Mouse (Mus musculus) gastrocnemius, postnatal 10 days (tissue): ENCODE measurements around the gene 1700012B07Rik. TPM values are rescaled to one million over a fixed set of nuclear protein-coding genes. Genes with fewer than 3 reads are reported as not detected.

Experiments
- DNase-seq: peaks from one replicate; pipeline ENCODE4 v3.0.0; 2021; ENCODE audit warnings: mixed read lengths
- total RNA-seq, 2 experiments: library from RNA; stranded (reverse); gene quantifications; 2 replicates each; pipeline ENCODE4 v1.2.3; 2021

The 1700012B07Rik gene
- total RNA-seq, 2 experiments from 2014 or later, result not detected

DNA sequence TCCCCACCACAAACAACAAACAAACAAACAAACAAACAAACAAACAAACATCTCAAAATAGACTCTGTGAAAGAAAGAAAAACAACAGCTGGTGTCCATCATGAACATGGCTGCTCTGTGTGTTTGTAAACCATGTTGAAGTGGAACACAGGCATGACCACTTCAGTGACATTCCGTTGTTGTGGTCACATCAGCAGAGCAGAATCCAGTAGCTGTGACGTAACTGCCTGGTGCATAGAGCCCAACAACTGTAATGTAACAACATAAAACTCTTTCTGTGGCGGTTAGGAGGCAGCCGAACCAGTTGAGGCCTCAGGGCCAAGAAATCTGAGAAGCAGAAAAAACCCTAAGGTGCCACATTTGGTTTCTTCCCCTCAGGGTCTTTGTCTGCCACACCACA, 17.8 kb upstream of the 1700012B07Rik start:
- DNase-seq, result no peak

DNA sequence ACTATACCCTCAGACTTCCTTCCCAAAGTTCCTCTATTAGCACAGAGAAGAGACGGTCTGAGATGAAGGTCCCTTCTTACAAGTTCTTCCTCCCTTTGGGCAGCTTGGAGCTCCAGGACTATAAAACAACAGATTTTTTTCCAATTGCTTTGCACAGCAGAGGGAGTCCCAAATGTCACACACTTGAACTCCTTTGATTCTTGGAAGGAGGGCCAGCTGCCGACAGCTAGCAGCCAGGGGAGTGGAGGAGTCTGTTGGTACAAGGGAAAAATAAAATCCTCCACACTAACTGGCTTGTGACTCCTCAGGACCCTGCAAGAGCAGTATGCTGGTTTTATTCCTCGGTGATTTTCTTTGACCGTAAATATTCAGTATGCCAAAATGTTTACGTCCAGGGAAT, 16.6 kb upstream of the 1700012B07Rik start:
- DNase-seq, result no peak

DNA sequence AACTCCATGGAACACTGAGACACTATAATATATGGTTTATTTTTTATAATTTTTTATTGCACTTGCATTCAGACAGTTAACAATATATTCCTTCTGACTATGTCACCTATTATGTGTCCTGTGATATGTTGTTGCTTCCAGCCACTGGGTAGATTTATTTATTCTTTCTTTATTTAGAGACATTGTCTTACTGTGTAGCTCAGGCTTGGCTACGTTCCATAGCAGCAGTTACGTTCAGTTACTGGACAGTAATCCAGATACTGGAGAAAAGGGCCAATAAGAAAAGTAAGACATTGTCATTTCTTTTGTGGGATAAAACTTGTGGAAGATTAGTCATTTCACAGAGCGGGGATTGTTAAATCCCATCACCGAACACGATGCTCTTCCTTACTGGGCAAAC, 2.5 kb upstream of the 1700012B07Rik start:
- no peak for DNase-seq

DNA sequence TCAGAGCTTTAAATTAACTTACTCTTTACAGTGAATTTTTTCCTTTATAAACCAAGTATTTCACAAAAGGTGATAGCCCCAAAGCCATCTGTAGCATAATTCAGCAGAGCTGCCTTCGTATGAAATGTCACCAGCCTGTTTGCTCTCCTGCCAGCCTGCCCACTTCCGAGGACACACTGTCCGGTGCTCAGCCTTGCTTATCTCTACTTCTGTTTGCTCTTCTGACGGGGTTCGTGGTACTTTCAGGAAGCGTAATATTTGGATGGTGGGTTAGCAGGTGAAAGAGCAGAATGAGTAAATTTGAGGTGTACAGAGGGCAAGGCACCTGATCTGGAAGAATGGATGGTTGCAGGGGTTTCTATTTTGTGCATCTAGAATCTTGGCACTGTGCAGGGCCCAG, 5.6 kb downstream of the 1700012B07Rik start:
- no peak for DNase-seq

DNA sequence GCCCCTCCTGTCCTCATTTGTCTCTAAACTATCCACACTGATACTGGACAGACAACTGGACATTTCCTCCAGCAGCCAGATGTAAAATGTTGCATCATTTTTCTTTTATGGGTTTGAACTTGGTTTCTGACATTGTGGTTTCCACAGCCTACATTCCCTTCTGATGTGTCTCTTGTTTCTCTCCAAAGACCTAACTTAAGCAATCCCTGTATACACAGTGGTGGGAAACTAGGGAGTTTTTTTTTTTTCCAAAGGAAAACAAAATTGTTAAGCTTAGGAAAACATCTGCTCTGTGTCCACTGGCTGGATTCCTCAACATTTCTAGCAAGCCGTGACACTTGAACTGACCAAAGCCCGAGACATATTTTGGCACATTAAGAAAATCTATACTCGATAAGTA, 10.4 kb downstream of the 1700012B07Rik start:
- no peak for DNase-seq

DNA sequence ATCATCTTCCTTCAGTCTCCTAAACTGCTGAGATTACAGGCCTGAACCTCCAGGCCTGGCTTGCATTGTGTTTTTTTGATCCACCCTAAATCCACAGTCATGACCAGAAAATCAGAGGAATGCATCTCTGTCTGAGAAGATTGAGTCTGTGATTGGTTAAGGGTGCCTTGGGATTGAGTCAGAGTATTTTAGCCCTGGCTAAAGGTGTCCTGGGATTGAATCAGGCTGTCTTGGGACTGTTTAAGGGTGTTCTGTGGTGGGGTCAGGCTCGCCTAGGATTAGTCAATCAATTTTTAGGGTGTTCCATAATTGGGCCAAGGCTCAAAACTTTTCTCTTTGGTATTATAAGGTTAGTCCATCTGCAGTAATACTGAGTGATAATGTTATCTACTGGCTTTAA, 10.9 kb downstream of the 1700012B07Rik start:
- DNase-seq, result no peak

DNA sequence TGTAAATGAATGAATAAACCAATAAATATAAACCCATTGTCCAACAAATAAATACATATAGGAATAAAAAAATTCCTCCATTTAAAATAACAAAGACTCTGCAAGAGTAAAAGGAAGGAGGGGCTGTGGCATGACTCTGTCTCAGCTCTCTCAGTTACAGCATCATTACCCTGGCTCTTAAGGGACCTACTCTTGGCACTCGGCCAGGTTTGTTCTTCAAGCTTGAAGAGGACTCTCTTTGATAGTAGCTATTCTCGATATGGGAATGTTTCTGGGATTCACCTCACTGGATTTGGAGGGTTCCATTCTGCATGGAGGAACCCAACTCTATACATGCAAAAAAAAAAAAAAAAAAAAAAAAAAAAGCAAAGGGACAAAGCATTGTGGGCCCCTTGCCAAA, 16.1 kb downstream of the 1700012B07Rik start:
- no peak for DNase-seq

DNA sequence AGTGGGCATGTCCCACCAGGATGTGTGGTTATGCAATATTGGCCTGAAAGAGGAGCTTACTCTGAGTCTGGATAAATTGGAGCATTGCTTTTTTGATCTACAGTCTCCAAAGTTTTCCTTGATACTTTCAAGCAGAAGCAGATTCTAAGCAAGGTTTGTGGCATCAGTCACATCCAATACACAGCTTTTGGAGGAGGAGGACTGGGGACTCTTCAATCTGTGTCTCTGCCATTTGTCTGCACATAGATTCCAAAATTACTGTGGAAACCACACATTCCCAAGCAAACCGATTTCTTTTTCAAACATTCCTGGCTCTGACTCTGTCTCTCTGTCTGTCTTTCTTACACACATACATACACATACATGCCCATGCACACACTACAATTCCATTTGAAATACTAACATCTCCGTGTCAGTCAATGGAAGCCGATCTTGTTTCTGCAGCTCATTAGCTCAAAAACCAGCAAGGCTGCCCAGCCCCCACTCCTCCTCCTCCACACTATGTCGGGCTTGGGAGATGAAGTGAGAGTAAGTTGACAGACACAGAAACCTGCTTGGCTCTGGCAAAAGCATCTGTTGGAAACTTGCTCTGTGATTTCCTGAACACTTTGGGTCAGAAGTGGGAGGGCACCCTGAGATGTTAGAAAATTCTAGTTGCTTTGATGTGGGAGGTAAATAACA, 18.5 kb downstream of the 1700012B07Rik start:
- DNase-seq, result no peak

DNA sequence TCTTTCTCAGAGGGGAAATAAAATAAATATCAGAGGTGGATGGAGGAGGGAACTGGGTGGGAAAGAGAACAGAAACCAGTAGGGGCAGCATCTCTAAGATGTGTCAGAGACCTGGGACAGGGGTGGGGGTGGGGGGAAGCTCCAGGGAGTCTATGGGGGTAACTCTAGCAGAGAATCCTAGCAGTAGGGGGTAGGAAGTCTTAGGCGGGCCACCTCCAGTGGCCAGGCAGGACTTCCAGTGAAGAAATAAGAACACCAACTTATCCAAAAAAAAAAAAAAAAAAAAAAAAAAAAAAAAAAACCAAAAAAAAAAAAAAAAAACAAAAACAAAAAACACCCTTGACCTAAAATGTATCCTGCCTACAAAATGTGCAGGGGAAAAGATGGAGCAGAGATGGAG, 26.3 kb downstream of the 1700012B07Rik start:
- DNase-seq, result no peak

DNA sequence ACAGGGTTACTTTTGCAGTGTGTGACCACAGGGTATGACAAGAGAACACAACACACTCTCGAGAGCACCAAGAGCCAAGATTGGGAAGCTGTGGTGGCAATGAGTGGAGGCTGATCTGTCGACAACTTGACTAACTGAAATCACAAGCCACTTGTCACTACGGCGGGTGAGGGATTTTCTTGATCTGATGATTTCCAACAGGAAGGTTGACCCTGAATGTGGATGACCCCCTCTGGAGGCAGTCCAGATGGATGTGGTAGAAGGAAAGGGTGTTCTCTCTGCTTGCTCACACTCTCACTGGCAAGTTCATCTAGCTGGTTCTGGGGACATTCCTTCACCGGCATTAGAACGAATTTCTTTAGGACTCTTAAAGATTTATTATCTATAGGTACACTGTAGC, 30.3 kb downstream of the 1700012B07Rik start:
- no peak for DNase-seq

DNA sequence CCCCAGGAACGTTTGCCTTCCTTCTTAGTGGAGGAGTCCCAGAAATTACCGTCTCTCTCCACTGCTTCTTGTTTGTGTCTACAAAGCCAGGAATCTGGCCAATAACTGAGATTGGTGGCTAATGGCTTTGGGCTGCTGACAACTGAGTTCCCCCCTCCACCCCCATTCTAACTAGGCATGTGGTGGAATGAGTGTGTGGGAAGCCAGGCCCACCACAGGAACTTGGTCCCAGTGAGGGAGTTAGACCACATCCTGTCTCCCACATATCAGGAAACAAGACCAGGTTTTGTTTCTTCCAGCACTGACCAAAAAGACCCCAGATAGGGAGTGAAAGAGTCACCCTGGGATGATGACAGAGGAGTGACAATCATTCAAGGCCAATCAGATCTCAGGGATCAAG, 32.3 kb downstream of the 1700012B07Rik start:
- DNase-seq, result no peak

DNA sequence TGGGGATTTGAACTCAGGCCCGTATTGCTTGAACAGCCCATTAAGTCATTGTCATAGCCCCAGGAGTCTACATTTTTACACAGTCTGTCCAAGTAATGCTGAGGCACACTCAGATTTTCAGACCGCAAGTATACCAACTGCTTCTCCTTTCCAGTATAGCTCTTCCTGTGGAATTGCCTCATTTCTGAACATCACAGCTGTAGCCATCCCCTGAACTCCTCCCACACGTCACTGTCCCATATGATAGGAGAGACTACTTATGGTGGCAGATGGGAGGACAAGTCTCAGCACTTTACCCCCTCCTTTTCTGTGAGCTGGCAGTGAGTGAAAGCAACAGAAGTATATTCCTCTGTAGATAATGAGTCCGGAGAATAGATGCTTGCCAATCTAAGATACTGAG, 34.3 kb downstream of the 1700012B07Rik start:
- no peak for DNase-seq

DNA sequence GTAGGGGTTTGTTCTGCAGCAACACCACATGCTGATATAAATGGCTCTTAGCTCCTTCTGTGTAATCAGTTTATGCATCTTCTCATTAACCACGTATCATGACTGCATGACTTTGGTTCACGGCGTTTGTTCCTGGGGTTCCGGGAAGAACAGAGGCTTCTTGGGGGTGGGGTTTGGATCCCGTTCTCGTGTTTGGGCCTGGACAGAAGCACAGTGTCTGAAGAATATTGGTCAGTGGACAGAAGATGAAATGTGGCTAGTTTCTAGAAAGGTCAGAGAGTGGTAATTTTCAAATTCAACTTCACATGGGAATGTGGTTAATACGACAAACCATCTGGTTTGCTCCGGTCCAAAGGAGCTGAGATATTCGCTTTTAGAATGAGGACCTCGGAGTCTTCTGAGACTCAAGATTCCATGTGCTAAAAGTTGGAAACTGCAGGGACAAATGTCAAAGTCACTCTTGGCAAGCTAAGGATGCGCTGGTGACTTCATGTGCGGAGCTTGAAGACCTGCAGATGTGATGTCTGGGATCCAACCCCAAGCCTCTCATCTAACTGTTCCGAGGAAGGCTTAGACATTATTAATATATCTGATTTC, 35.3 kb downstream of the 1700012B07Rik start:
- peak; percentile 18 for DNase-seq

DNA sequence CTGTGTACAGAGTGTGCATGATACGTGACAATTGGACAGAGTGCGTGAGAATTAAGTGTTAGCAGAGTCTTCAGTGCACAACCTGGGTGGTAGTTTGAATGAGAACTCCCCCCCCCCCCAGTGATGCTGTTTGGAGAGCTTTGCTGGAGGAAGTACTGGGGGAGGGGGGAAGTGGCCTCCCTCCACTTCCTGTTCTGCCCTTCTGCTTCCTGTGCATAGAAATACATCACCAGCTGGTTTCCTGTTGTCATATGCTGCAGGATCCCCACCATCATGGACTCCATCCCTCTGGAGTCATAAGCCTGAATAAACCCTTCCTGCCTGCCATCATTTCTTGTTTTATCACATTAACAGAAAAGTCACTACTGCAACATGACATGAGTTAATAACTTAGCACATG, 35.9 kb downstream of the 1700012B07Rik start:
- DNase-seq, result no peak

DNA sequence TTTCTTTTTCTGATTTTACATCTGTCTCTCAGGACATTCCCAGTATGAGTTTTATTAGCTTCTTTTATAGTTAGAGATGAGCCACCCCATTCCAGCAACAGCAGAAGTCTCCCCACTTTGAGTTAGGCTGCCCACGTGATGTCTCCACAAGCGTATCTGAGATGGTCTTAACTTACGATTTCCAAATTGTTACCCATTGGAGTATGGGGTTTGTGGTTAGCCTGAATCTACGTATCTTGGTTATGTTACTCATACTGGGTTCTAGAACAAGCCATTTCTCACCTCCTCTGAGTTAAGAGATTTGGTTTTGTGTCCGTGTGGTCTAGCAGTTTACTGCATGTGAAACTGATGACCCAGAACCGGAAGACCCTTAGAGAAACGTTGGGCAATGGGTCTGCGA, 37.6 kb downstream of the 1700012B07Rik start:
- DNase-seq, result no peak

DNA sequence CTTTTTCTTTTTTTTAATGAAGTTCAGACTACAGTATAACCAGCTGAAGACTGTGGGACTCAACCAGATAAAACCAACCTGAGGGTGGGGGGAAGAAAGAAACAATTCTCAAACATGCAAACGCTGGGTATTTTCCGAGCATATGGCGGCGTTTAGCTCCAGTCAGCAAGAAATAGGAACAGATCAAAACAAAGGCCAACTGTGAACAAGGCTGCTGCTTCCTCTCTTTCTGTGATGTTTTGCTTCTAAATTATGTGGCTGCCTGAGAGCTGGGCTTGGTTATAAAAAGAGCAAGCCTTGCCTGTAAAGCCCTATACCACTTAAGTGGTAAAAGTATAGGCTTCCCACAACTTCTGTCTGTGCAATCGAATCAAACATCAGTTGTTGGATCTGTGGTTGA, 42.5 kb downstream of the 1700012B07Rik start:
- no peak for DNase-seq

DNA sequence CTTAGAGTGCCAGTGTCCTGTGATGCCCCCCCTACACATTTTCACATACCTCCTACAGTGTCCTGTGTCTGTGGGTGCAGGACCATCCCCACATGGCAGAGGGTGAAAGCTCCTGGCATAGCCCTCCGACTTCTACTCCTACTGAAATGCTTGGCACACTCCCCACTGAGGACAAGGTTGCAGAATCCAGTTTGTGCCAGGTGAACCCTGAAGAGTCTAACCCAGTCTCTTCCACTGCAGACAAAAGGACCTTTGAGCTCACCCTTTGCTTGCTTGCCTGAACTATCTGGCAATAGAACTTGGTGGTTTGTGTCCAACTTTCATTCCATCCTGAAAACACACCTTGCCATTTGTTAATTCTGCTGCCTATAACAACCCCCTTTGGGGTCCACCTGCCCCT, 56.5 kb downstream of the 1700012B07Rik start:
- DNase-seq, result no peak

DNA sequence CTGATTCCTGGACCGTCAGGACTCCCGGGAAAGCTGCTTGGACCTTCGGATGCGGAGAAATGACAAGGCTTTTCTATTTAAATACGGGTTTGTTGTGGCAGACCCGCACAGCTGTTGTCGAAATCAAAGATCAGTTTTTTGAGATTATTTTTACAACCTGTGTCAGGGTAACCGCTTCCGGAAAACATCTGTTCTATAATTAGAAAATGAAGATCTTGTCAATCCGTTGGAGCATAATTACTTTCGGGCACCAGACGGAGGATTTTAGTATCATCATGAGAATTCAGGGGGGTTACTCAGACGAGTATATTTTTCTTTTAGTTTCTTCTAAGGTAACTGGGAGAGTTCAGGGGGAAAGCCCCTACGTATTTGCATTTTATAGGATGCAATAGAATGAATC, 57.7 kb downstream of the 1700012B07Rik start:
- no peak for DNase-seq

DNA sequence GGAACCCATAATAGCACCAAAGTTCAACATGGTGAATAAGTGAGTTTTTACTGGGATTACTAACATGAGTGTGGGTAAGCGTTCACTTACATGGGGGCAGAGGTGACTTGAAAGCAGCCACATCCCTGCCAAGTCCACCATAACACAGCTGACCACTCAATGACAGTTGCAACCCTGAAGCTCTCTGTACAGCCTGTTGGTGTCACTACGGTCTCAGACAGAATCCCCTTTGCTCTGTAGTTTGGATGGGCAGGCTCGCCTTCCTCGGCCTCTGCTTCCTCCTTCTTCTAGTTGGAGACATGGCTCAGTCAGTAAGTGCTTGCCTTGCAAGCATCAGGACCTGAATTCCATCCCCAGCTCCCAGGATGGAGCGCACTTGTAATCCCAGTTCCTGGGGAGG, 58.8 kb downstream of the 1700012B07Rik start:
- DNase-seq, result no peak

DNA sequence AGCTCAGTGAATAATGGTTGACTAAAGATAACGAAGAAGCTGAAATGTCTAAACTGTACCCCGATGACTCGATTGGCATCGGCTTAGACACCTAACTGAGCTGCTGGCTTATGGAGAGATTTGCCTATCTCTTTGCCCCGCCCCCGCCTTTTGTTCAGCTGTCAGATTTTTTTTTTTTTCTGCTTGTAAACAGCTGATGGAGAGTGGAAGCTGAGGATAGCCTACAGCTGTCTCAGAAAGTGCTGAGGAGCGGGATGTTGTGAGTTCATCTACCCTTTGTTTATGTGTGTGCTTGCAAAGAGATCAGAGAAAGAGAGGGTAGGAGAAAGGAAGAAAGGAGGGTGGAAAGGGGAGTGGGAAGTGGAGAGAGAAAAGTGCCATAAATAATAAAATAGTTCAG, 67.8 kb downstream of the 1700012B07Rik start:
- no peak for DNase-seq

DNA sequence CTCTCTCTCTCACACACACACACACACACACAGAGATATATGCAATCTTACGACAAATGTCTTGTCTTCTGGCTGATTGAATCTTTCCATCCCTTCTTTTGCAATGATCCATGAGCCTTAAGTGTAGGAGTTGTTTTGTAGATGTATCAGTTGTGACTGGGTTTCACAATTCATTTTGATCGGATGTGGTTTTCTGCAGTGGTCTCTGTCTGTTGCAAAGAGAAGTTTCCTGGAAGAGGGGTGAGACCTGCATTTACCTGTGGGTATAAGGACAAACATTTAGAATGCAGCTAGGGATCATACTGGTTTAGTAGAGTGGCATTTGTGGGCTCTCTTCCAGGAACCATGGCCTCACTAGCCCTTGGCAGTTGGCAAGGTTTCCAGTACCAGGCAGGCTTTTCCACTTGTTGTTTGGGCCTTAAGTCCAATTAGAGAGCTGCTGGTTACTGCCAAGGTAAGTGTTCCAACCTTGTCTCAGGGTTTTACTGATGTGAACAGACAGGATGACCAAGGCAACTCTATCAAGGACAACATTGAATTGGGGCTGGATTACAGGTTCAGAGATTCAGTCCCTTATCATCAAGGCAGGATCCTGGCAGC, 69.1 kb downstream of the 1700012B07Rik start:
- DNase-seq, result no peak

DNA sequence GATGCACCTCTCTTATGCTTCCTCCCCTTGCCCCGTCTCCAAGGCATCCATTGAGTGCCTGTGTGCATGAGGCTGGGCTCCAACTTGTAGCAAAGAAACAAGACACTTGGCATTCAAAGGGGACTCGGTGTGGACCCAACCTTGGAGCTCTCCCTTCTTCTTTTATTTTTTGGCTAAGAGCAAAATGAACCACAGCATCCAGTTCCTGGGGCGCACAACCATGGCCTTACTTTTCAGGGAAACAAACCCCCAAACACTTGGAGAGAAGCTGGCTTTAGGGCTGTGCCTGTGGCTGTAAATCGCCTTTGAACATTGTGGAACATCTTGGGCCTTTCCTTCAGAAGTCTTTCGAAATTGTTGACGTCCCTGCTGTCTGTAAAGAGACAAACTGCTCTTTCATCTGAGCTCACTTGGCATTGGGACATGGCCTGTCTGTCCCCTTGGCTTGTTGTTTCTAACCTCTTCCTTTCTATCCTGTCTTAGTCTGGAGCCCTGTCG, 73.7 kb downstream of the 1700012B07Rik start:
- DNase-seq, result no peak

DNA sequence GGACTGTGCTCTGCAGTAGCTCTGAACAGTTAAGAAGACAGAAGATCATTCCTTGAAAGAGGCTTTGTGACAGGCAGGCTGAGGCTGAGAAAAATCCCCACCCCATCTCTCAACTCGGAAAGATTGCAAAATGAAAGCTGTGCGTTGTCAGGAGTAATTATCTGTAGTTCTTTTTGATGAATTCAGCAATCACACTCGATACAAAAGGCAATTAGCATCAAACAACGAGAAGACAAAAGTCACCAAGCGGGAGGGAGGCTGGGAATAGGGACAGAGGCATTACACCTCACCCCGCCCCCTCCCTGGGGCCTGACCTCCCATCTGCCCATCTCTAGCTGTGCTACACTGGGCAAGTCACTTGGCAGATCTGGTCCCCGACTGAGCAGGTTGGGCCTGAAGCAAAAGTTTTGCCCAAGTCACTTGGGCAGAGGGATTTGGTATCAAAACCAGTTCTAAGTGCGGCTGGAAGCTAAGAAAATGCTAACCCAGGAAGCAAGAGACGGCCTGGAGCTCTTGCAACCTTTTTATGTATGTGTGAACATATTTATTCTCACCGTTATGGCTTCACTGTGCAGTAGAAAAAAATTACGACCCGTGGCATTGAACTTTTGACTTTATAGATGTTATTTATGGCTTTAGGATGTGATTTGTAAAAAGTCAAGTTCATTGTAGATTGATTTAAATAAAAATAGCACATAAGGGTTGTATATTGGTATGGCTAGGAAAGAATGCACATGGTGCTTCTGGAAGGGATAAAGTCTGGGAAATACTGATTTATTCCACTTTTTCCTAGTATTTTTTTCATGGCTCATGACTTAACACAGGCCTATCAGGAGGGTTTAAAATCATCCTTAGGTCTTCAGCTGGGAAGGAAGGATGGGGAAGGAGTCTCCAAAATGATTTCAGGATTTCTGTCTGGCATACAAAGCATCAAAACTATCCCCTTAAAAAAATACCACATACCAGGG, 75.9 kb downstream of the 1700012B07Rik start:
- DNase-seq, result no peak
